Mouse (Mus musculus): ENCODE results near the gene Smim22. TPM values are rescaled to one million over a fixed set of nuclear protein-coding genes. Genes with fewer than 3 reads are reported as not detected.

The Smim22 gene
- total RNA-seq, 2 experiments from 2014 or later, result not detected

Other genes with a start within 250 kb of the Smim22 start
- 10 to 100 TPM; 59.0 to 66.1 TPM for gene Cdip1, start 217.0 kb upstream of the Smim22 start, total RNA-seq (2021)
- not detected for gene 4930562C15Rik, start 171.9 kb upstream of the Smim22 start, total RNA-seq (2021)
- 10 to 100 TPM; 20.0 to 21.6 TPM for gene Ubald1, start 127.0 kb upstream of the Smim22 start, total RNA-seq (2021)
- gene Mgrn1, start 121.0 kb upstream of the Smim22 start, total RNA-seq (2021), result 100 to 1,000 TPM; 154 to 155 TPM
- gene Nudt16l1, start 68.5 kb upstream of the Smim22 start, total RNA-seq (2021), result 10 to 100 TPM; 20.5 to 21.3 TPM
- 10 to 100 TPM; 12.4 to 12.9 TPM for gene Anks3, start 43.1 kb upstream of the Smim22 start, total RNA-seq (2021)
- not detected for gene Sept12, start 9.4 kb upstream of the Smim22 start, total RNA-seq (2021)
- 10 to 100 TPM; 16.2 to 19.7 TPM for gene Rogdi, start 6.3 kb downstream of the Smim22 start, total RNA-seq (2021)
- gene Glyr1, start 42.6 kb downstream of the Smim22 start, total RNA-seq (2021), result 10 to 100 TPM; 43.8 to 46.0 TPM
- 10 to 100 TPM; 26.4 to 28.5 TPM for gene Ubn1, start 42.8 kb downstream of the Smim22 start, total RNA-seq (2021)
- 1 to 10 TPM; 4.9 to 6.7 TPM for gene Ppl, start 125.1 kb downstream of the Smim22 start, total RNA-seq (2021)
- under 1 TPM; 0.51 to 0.78 TPM for gene Sec14l5, start 139.8 kb downstream of the Smim22 start, total RNA-seq (2021)
- 10 to 100 TPM; 13.4 to 14.5 TPM for gene Nagpa, start 196.7 kb downstream of the Smim22 start, total RNA-seq (2021)
- 10 to 100 TPM; 22.9 to 23.6 TPM for gene AU021092, start 215.0 kb downstream of the Smim22 start, total RNA-seq (2021)
- gene Alg1, start 226.3 kb downstream of the Smim22 start, total RNA-seq (2021), result 10 to 100 TPM; 13.8 to 14.7 TPM
- 1 to 10 TPM; 8.5 to 9.0 TPM for gene Eef2kmt, start 248.7 kb downstream of the Smim22 start, total RNA-seq (2021)

Measured in heart, postnatal 36 days (tissue).